Mouse (Mus musculus) heart, adult 2 months (tissue): ENCODE results near the gene Dusp27. TPM values are rescaled to one million over a fixed set of nuclear protein-coding genes. Genes with fewer than 3 reads are reported as not detected.

ENCODE experiments used
- DNase-seq, 2 experiments: peaks; one replicate each; pipeline ENCODE4 v3.0.0; 2021
- H3K27ac ChIP-seq: fragments of 200-600 bp; 2 replicates; pipeline ENCODE4 v1.8.1; 2022
- H3K27me3 ChIP-seq: fragments of 200-500 bp; 2 replicates; pipeline ENCODE4 v1.6.1; 2012; ENCODE audit warnings: mild to moderate bottlenecking, low read length, inconsistent platforms, mixed read lengths; ENCODE audit not compliant: control insufficient read depth, insufficient read depth
- H3K36me3 ChIP-seq: fragments of 200-500 bp; 2 replicates; pipeline ENCODE4 v1.6.1; 2012; ENCODE audit warnings: low read length, inconsistent platforms; ENCODE audit not compliant: control insufficient read depth, insufficient read depth
- H3K4me1 ChIP-seq: fragments of 200-500 bp; 2 replicates; pipeline ENCODE4 v1.6.1; 2011; ENCODE audit warnings: low read length; ENCODE audit not compliant: control insufficient read depth, insufficient read depth
- H3K4me3 ChIP-seq: fragments of 200-600 bp; 2 replicates; pipeline ENCODE4 v1.8.1; 2022
- H3K79me2 ChIP-seq: fragments of 200-500 bp; replicated peaks from 2 replicates; pipeline ENCODE4 v1.6.1; 2012; ENCODE audit warnings: mild to moderate bottlenecking, inconsistent platforms, low read length, moderate library complexity, mixed read lengths; ENCODE audit not compliant: control insufficient read depth, insufficient read depth
- H3K9ac ChIP-seq: fragments of 200-500 bp; 2 replicates; pipeline ENCODE4 v1.6.1; 2012; ENCODE audit warnings: low read depth, mild to moderate bottlenecking, control low read depth, inconsistent platforms, low read length, mixed read lengths
- CTCF ChIP-seq: fragments of 200-600 bp; IDR thresholded peaks from 2 replicates; pipeline ENCODE4 v1.8.1; 2022; ENCODE audit warnings: antibody characterized with exemption, mild to moderate bottlenecking, moderate library complexity
- EP300 ChIP-seq: fragments of 200-500 bp; IDR thresholded peaks from 2 replicates; pipeline ENCODE4 v1.6.1; 2011; ENCODE audit warnings: low read depth, low read length, control low read depth; ENCODE audit not compliant: insufficient read depth
- POLR2A ChIP-seq: fragments of 200-500 bp; IDR thresholded peaks from 2 replicates; pipeline ENCODE4 v1.6.1; 2011; ENCODE audit warnings: mild to moderate bottlenecking, low read depth, low read length, control low read depth; ENCODE audit not compliant: insufficient read depth
- WGBS: fragments of 180-500 bp; shearing (Covaris S2); methylation state at CpG from one replicate; pipeline ENCODE4 v1.1.7; 2018; 5-methylcytosine and 5-hydroxymethylcytosine counted together
- intact Hi-C: fragments of 180-260 bp; cut with DNase I; formaldehyde crosslinking; loops from one replicate; pipeline ENCODE4 v1.15.1; 2025
- polyA plus RNA-seq: library from polyadenylated mRNA; depleted of rRNA; stranded (reverse); fragments of >200 nt; gene quantifications from 2 replicates; pipeline ENCODE4 v1.2.3, GENCODE M21; 2012
- total RNA-seq, 2 experiments: library from RNA; stranded (reverse); gene quantifications; 2 replicates each; pipeline ENCODE4 v1.2.3; 2021

Gene Dusp27
- total and polyA plus RNA-seq, 3 experiments, result 9.4 to 42.1 (median 37.3) TPM

DNA sequence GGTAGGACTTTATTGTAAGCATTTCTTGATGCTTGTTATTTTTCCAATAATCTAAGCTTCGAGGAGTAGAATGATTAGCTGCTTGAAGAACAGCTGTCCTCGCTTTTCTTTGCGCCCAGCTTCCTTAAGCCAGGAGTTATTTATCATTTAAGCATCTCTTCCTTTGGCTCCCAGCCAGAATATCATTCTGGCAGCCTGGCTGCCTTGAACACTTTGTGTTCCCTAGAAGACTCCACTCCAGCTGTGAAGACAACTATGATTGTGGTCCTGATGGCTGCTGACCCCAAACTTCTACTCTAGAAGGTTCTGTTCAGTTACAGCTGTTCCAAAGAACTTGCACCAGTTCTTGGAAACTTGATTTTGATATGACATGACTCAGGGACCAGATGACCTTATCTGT is 66.2 kb downstream of the Dusp27 start:
- Histone ChIP-seq H3K4me1 (no peaks in the 10 kb centered on the region), H3K27ac (no peak overlapping the region), H3K79me2 (no peaks in the 10 kb centered on the region), H3K36me3 (no peaks in the 10 kb centered on the region), H3K4me3 (no peak overlapping the region), H3K27me3 (peaks cover 1% of the 10 kb centered on the region; the same call in 1 of the 2 replicates), H3K9ac (no peak overlapping the region)
- no peak for DNase-seq
- intact Hi-C loops, result no loop called here
- WGBS, result 52% methylated on average over 3 of the region's 3 CpGs
- no peak for TF ChIP-seq CTCF
- TF ChIP-seq POLR2A, result no peak
- no peak for TF ChIP-seq EP300

DNA sequence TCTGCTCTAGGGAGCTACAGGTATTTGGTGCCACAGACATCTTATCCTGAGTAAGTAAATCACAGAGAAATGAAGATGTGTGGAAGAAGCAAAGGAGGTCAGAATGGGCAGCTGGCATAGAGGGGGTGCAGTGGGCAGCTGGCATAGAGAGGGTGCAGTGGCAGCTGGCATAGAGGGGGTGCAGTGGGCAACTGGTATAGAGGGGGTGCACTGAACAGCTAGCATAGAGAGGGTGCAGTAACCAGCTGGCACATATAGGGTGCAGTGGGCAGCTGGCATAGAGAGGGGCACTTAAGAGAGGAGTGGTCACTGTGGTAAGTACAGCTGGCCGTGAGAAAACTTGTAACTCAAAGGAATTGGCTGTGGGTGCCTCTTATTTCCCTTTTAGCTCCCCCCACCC is 67.3 kb downstream of the Dusp27 start:
- H3K4me1 ChIP-seq, result no peaks in the 10 kb centered on the region
- 50% methylated on average over 1 of the region's 1 CpGs for WGBS
- no peak overlapping the region for H3K27ac ChIP-seq
- H3K4me3 ChIP-seq, result no peak overlapping the region
- intact Hi-C loops, result no loop called here
- no peaks in the 10 kb centered on the region for H3K79me2 ChIP-seq
- H3K36me3 ChIP-seq, result no peaks in the 10 kb centered on the region
- peaks cover 1% of the 10 kb centered on the region; the same call in 1 of the 2 replicates for H3K27me3 ChIP-seq
- TF ChIP-seq CTCF (no peak), POLR2A (no peak), EP300 (no peak)
- no peak for DNase-seq
- no peak overlapping the region for H3K9ac ChIP-seq

DNA sequence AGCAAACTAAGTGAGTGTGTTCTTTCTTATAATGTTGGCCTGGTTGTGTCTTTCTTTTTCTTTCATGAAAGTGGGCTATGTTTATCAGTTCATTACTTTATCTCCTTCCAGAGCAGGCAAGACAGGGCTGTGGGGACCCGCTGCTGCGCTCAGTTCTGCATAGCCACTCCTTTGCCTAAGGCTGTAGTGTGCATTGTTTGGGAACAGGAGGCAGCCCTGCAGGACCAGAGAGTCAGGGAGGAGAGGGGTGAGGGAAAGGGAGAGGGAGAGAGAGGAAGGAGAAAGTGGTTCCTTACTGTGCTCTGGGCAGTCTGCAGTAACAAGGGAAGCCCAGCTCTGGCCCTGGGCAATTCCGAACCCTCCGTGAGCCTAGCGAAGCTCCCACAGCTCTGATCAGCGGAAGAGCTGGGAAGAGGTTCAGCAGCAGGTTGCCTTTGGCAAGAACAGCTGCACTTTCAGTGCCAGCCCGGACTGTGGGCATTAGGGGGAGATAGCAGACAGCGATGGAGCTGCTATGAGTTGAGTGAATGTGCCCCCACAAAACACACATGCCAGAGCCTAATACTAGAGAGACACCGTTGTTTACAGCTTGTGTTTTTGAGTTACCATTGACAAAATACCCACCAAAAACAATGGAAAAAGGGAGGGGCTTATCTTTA is 71.5 kb downstream of the Dusp27 start:
- Histone ChIP-seq H3K27ac (no peak overlapping the region), H3K36me3 (no peaks in the 10 kb centered on the region), H3K27me3 (peaks cover 1% of the 10 kb centered on the region; the same call in 1 of the 2 replicates), H3K4me1 (no peaks in the 10 kb centered on the region), H3K9ac (no peak overlapping the region), H3K4me3 (no peak overlapping the region), H3K79me2 (no peaks in the 10 kb centered on the region)
- no peak for DNase-seq
- 54% methylated on average over 9 of the region's 9 CpGs for WGBS
- intact Hi-C loops, result no loop called here
- TF ChIP-seq CTCF, result no peak
- TF ChIP-seq POLR2A, result no peak
- TF ChIP-seq EP300, result no peak

DNA sequence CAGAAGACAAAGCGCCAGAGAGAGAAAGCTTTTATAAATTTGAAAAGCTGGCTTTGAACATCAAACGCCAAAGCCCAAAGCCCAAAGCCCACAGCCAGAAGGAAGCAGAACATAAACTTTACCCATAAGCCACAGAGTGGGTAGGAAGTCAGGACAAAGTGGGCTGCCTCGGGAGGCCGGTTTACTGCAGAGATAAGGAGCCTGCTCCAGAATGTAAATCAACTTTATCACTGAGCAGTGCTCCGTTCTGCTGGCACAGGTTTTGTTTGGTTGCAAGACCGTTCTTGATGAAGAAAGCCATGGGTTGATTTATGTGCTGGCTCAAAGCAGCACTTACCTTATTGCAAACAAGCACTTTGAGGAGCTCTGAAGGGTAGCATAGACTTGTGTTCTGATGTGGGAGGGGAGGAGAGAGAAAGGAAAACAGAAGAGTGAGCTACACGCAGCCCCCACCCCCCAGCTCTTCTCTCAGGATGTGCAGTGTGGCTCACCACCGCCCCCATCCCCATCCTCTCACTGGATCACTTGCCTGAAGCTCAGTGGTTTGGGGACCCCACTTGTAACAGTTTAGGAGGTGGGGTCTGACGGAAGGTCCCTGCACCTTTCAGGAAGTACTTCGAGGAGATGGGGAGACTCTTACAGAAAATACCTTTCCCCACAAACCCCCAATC is 74.3 kb downstream of the Dusp27 start:
- H3K4me1 ChIP-seq, result peaks cover 3% of the 10 kb centered on the region
- H3K36me3 ChIP-seq, result no peaks in the 10 kb centered on the region
- H3K27ac ChIP-seq, result no peak overlapping the region
- TF ChIP-seq POLR2A, result no peak
- TF ChIP-seq EP300, result no peak
- no peak for TF ChIP-seq CTCF
- no peak overlapping the region for H3K4me3 ChIP-seq
- intact Hi-C loops, result no loop called here
- H3K27me3 ChIP-seq, result no peaks in the 10 kb centered on the region
- no peaks in the 10 kb centered on the region for H3K79me2 ChIP-seq
- H3K9ac ChIP-seq, result no peak overlapping the region
- 27% methylated on average over 10 of the region's 10 CpGs for WGBS
- DNase-seq, result no peak

DNA sequence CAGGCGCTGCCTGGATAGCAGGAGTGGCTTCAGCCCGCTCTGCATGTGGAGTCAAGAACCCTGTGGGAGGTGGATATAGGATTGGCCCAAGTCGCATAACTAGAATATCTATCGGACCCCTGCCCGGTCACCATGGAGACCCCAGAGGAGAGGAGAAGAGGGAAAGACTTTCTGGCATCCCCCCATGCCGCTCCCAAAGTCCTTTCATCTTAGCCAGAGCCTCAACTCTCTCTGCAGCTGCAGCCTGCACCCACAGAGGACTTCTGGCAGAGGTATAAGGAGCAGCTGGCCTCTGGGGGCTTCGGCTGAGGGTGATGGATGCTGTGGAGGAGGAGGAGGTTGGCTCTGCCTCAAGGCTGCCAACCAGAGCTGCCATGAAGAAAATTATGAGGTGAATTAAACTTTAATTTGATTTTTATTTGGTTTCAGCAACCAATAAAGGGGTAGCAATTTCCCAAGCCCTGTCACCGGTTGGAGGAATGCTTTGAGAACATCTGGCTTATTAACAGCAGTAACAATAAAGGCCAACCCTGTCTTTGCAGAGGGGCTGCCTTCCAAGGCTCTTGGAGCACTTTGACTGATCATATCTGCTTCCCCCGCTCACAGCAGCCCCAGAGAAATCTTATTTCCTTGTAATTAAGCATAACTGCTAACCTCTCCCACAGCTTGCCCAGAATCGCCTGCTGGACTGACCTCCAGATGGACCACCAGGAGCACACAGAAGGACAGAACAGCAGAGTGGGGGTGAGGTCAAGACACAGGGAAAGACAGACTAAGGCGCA is 78.5 kb downstream of the Dusp27 start:
- DNase-seq, result no peak
- Histone ChIP-seq H3K4me1 (peaks cover 3% of the 10 kb centered on the region), H3K79me2 (no peaks in the 10 kb centered on the region), H3K36me3 (no peaks in the 10 kb centered on the region), H3K27me3 (no peaks in the 10 kb centered on the region), H3K9ac (no peak overlapping the region), H3K27ac (no peak overlapping the region), H3K4me3 (peak overlapping the region; percentile 49)
- intact Hi-C loops, result no loop called here
- TF ChIP-seq CTCF (no peak), EP300 (no peak), POLR2A (no peak)
- 30% methylated on average over 11 of the region's 11 CpGs for WGBS
